Mouse (Mus musculus) megakaryocyte, embryonic 14.5 days (primary cell): ENCODE data around the gene Ttc7b.

Source experiments
- FLI1 ChIP-seq: IDR thresholded peaks from 2 replicates; pipeline ENCODE4 v1.6.1; 2012; ENCODE audit warnings: low read length, inconsistent platforms, mixed read lengths
- GATA1 ChIP-seq: IDR thresholded peaks from 3 replicates; pipeline ENCODE4 v1.6.1; 2012; ENCODE audit warnings: mixed read lengths, low read length, inconsistent platforms, borderline replicate concordance

- TF ChIP-seq GATA1 (no peak), FLI1 (no peak)
Observed at GRCm38 (mm10) chr12:100331806-100332205, 188.8 kb downstream of the Ttc7b start.
